Mouse (Mus musculus): ENCODE results near the gene Kif3c. TPM values are rescaled to one million over a fixed set of nuclear protein-coding genes. Genes with fewer than 3 reads are reported as not detected.
"Not testable (repeated sequence)": the region's sequence is repeated elsewhere in the genome, so short reads cannot be mapped to it uniquely, and the experiment has no call there.

The Kif3c gene
- polyA plus RNA-seq, 1 experiment, result 15.1 TPM

- peak; percentile 54; the same call in 1 of the 2 replicates for TF ChIP-seq EP300 (IDR thresholded peaks at IDR 0.05; ENCODE audit: insufficient read depth, low read depth, low read length)
- TF ChIP-seq POLR2A (IDR thresholded peaks at IDR 0.05; ENCODE audit: insufficient read depth, low read length), result no peak
- peak; percentile 99 for TF ChIP-seq CTCF (IDR thresholded peaks at IDR 0.05; ENCODE audit: low read depth, low read length)
- no peak overlapping the region for H3K27ac ChIP-seq (ENCODE audit: insufficient read depth, low read length)
- no peaks in the 10 kb centered on the region for H3K9me3 ChIP-seq (replicated peaks; ENCODE audit: control insufficient read depth, insufficient read depth, low read length, poor library complexity, severe bottlenecking)
- H3K4me3 ChIP-seq (ENCODE audit: low read depth, low read length), result no peak overlapping the region
- peaks cover 3% of the 10 kb centered on the region for H3K4me1 ChIP-seq (ENCODE audit: control insufficient read depth, insufficient read depth, low read length)
- no peak overlapping the region for H3K9ac ChIP-seq (ENCODE audit: low read depth, poor library complexity, severe bottlenecking)
- H3K27me3 ChIP-seq (ENCODE audit: control insufficient read depth, insufficient read depth, low read length, poor library complexity, severe bottlenecking), result no peaks in the 10 kb centered on the region
- H3K36me3 ChIP-seq (ENCODE audit: control insufficient read depth, insufficient read depth, low read length, poor library complexity, severe bottlenecking), result no peaks in the 10 kb centered on the region
Measured at GRCm38 (mm10) chr12:3390577-3391262, 25.8 kb downstream of the Kif3c start.

DNA sequence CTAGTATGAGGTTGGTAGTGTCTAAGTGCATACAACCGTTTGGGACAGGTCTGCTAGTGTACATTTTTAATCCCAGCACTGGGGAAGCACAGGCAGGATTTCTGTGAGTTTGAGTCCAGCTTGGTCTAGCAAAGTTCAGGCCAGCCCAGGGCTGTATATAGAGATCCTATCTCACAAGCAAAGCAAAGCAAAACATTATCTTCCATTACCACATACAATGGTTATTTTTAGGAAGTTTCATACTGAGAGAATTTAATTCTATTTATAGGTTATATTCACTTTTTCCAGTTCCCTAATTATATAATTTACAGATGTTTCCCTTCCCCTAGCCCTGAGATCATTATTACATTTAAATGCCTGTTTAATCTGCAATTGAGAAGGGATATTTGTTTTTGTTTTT, 26.3 kb downstream of the Kif3c start:
- Histone ChIP-seq H3K4me3 (ENCODE audit: low read depth, low read length) (no peak overlapping the region), H3K27ac (ENCODE audit: insufficient read depth, low read length) (no peak overlapping the region), H3K4me1 (ENCODE audit: control insufficient read depth, insufficient read depth, low read length) (peaks cover 3% of the 10 kb centered on the region), H3K9ac (ENCODE audit: low read depth, poor library complexity, severe bottlenecking) (no peak overlapping the region), H3K27me3 (ENCODE audit: control insufficient read depth, insufficient read depth, low read length, poor library complexity, severe bottlenecking) (no peaks in the 10 kb centered on the region), H3K9me3 (replicated peaks; ENCODE audit: control insufficient read depth, insufficient read depth, low read length, poor library complexity, severe bottlenecking) (no peaks in the 10 kb centered on the region), H3K36me3 (ENCODE audit: control insufficient read depth, insufficient read depth, low read length, poor library complexity, severe bottlenecking) (no peaks in the 10 kb centered on the region)
- TF ChIP-seq CTCF (IDR thresholded peaks at IDR 0.05; ENCODE audit: low read depth, low read length), result no peak
- TF ChIP-seq POLR2A (IDR thresholded peaks at IDR 0.05; ENCODE audit: insufficient read depth, low read length), result no peak
- TF ChIP-seq EP300 (IDR thresholded peaks at IDR 0.05; ENCODE audit: insufficient read depth, low read depth, low read length), result no peak

- Histone ChIP-seq H3K27me3 (ENCODE audit: control insufficient read depth, insufficient read depth, low read length, poor library complexity, severe bottlenecking) (no peaks in the 10 kb centered on the region), H3K9ac (ENCODE audit: low read depth, poor library complexity, severe bottlenecking) (no peak overlapping the region), H3K4me3 (ENCODE audit: low read depth, low read length) (no peak overlapping the region), H3K9me3 (replicated peaks; ENCODE audit: control insufficient read depth, insufficient read depth, low read length, poor library complexity, severe bottlenecking) (no peaks in the 10 kb centered on the region), H3K27ac (ENCODE audit: insufficient read depth, low read length) (no peak overlapping the region), H3K4me1 (ENCODE audit: control insufficient read depth, insufficient read depth, low read length) (peaks cover 3% of the 10 kb centered on the region), H3K36me3 (ENCODE audit: control insufficient read depth, insufficient read depth, low read length, poor library complexity, severe bottlenecking) (no peaks in the 10 kb centered on the region)
- no peak for TF ChIP-seq EP300 (IDR thresholded peaks at IDR 0.05; ENCODE audit: insufficient read depth, low read depth, low read length)
- no peak for TF ChIP-seq CTCF (IDR thresholded peaks at IDR 0.05; ENCODE audit: low read depth, low read length)
- no peak for TF ChIP-seq POLR2A (IDR thresholded peaks at IDR 0.05; ENCODE audit: insufficient read depth, low read length)
Measured at GRCm38 (mm10) chr12:3393140-3393539, 28.2 kb downstream of the Kif3c start.

DNA sequence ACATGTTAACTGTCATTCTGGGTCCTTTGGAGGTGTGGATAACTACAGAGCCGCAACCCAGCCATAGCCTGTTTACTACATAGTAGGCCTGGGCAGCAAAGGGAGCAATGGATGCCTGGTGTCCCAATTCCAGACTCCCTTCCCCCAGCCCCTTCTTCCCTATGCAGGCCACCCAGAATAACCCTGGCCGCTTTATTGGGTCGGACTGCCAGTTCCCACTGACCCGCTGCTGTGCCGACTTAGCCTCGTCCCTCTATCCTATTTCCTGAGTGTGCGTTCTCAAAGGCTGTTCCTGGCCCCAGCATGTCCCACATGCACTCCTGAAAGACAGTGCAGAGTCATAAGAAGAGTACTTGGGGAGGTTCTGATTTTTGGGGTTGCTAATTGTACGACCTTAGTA, 32.0 kb downstream of the Kif3c start:
- TF ChIP-seq POLR2A (IDR thresholded peaks at IDR 0.05; ENCODE audit: insufficient read depth, low read length) (no peak), CTCF (IDR thresholded peaks at IDR 0.05; ENCODE audit: low read depth, low read length) (no peak), EP300 (IDR thresholded peaks at IDR 0.05; ENCODE audit: insufficient read depth, low read depth, low read length) (no peak)
- Histone ChIP-seq H3K27ac (ENCODE audit: insufficient read depth, low read length) (no peak overlapping the region), H3K36me3 (ENCODE audit: control insufficient read depth, insufficient read depth, low read length, poor library complexity, severe bottlenecking) (no peaks in the 10 kb centered on the region), H3K4me3 (ENCODE audit: low read depth, low read length) (no peak overlapping the region), H3K27me3 (ENCODE audit: control insufficient read depth, insufficient read depth, low read length, poor library complexity, severe bottlenecking) (no peaks in the 10 kb centered on the region), H3K4me1 (ENCODE audit: control insufficient read depth, insufficient read depth, low read length) (no peaks in the 10 kb centered on the region), H3K9ac (ENCODE audit: low read depth, poor library complexity, severe bottlenecking) (no peak overlapping the region), H3K9me3 (replicated peaks; ENCODE audit: control insufficient read depth, insufficient read depth, low read length, poor library complexity, severe bottlenecking) (no peaks in the 10 kb centered on the region)

GRCm38 (mm10) chr12:3405662-3406061, 40.7 kb downstream of the Kif3c start:
- not testable (repeated sequence) for H3K9ac ChIP-seq (ENCODE audit: low read depth, poor library complexity, severe bottlenecking); H3K27me3 ChIP-seq (ENCODE audit: control insufficient read depth, insufficient read depth, low read length, poor library complexity, severe bottlenecking); H3K4me3 ChIP-seq (ENCODE audit: low read depth, low read length); H3K27ac ChIP-seq (ENCODE audit: insufficient read depth, low read length); H3K4me1 ChIP-seq (ENCODE audit: control insufficient read depth, insufficient read depth, low read length); H3K9me3 ChIP-seq (replicated peaks; ENCODE audit: control insufficient read depth, insufficient read depth, low read length, poor library complexity, severe bottlenecking)
- H3K36me3 ChIP-seq (ENCODE audit: control insufficient read depth, insufficient read depth, low read length, poor library complexity, severe bottlenecking), result peaks cover 11% of the 10 kb centered on the region

GRCm38 (mm10) chr12:3406585-3406984, 41.7 kb downstream of the Kif3c start:
- no peak for TF ChIP-seq CTCF (IDR thresholded peaks at IDR 0.05; ENCODE audit: low read depth, low read length)
- no peak for TF ChIP-seq POLR2A (IDR thresholded peaks at IDR 0.05; ENCODE audit: insufficient read depth, low read length)
- TF ChIP-seq EP300 (IDR thresholded peaks at IDR 0.05; ENCODE audit: insufficient read depth, low read depth, low read length), result no peak
- Histone ChIP-seq H3K9ac (ENCODE audit: low read depth, poor library complexity, severe bottlenecking) (no peak overlapping the region), H3K27me3 (ENCODE audit: control insufficient read depth, insufficient read depth, low read length, poor library complexity, severe bottlenecking) (no peaks in the 10 kb centered on the region), H3K4me3 (ENCODE audit: low read depth, low read length) (no peak overlapping the region), H3K9me3 (replicated peaks; ENCODE audit: control insufficient read depth, insufficient read depth, low read length, poor library complexity, severe bottlenecking) (no peaks in the 10 kb centered on the region), H3K27ac (ENCODE audit: insufficient read depth, low read length) (no peak overlapping the region), H3K36me3 (ENCODE audit: control insufficient read depth, insufficient read depth, low read length, poor library complexity, severe bottlenecking) (peaks cover 15% of the 10 kb centered on the region), H3K4me1 (ENCODE audit: control insufficient read depth, insufficient read depth, low read length) (no peaks in the 10 kb centered on the region)

Data from ES-Bruce4 (cell line).